Mouse (Mus musculus): ENCODE measurements at regions not wholly inside any gene's neighbourhood (a gene's known extent, or its start where the extent isn't known, plus 50 kb on each side); places are given as distances from the start of the nearest gene placed in this dataset.

- Histone ChIP-seq H3K4me3 (ENCODE audit: low read depth, low read length) (no peak overlapping the region), H3K4me1 (ENCODE audit: control insufficient read depth, insufficient read depth, low read length) (no peaks in the 10 kb centered on the region), H3K27ac (replicated peaks; ENCODE audit: low read depth, low read length) (no peak overlapping the region), H3K4me2 (ENCODE audit: low read depth, low read length) (no peak overlapping the region), H3K9me3 (ENCODE audit: control insufficient read depth, low read length) (no peaks in the 10 kb centered on the region), H3K9ac (ENCODE audit: low read depth, low read length) (no peak overlapping the region), H3K36me3 (ENCODE audit: control insufficient read depth, insufficient read depth, low read length) (no peaks in the 10 kb centered on the region), H3K27me3 (replicated peaks; ENCODE audit: control insufficient read depth, insufficient read depth, low read length) (no peaks in the 10 kb centered on the region)
- 90% methylated on average over 5 of the region's 5 CpGs for WGBS
- no peak for ATAC-seq (ENCODE audit: low read depth)
- DNase-seq (ENCODE audit: low spot score): no peak
Measured at GRCm38 (mm10) chr6:143474396-143474795, 307.4 kb downstream of the Etnk1 start.

- H3K4me1 ChIP-seq (ENCODE audit: control insufficient read depth, insufficient read depth, low read length): no peaks in the 10 kb centered on the region
- 75% methylated on average over 7 of the region's 7 CpGs for WGBS
- H3K4me3 ChIP-seq (ENCODE audit: low read depth, low read length): no peak overlapping the region
- DNase-seq (ENCODE audit: low spot score): no peak
- no peak overlapping the region for H3K4me2 ChIP-seq (ENCODE audit: low read depth, low read length)
- H3K9me3 ChIP-seq (ENCODE audit: control insufficient read depth, low read length): no peaks in the 10 kb centered on the region
- no peaks in the 10 kb centered on the region for H3K27me3 ChIP-seq (replicated peaks; ENCODE audit: control insufficient read depth, insufficient read depth, low read length)
- no peak overlapping the region for H3K9ac ChIP-seq (ENCODE audit: low read depth, low read length)
- no peaks in the 10 kb centered on the region for H3K36me3 ChIP-seq (ENCODE audit: control insufficient read depth, insufficient read depth, low read length)
- no peak for ATAC-seq (ENCODE audit: low read depth)
- H3K27ac ChIP-seq (replicated peaks; ENCODE audit: low read depth, low read length): no peak overlapping the region
Measured at GRCm38 (mm10) chr6:143475296-143475695, 308.3 kb downstream of the Etnk1 start.

- no peak overlapping the region for H3K4me3 ChIP-seq (ENCODE audit: low read depth, low read length)
- no peak overlapping the region for H3K9ac ChIP-seq (ENCODE audit: low read depth, low read length)
- no peak overlapping the region for H3K4me2 ChIP-seq (ENCODE audit: low read depth, low read length)
- H3K27me3 ChIP-seq (replicated peaks; ENCODE audit: control insufficient read depth, insufficient read depth, low read length): no peaks in the 10 kb centered on the region
- H3K4me1 ChIP-seq (ENCODE audit: control insufficient read depth, insufficient read depth, low read length): no peaks in the 10 kb centered on the region
- WGBS: 86% methylated on average over 2 of the region's 2 CpGs
- no peaks in the 10 kb centered on the region for H3K9me3 ChIP-seq (ENCODE audit: control insufficient read depth, low read length)
- H3K36me3 ChIP-seq (ENCODE audit: control insufficient read depth, insufficient read depth, low read length): no peaks in the 10 kb centered on the region
- DNase-seq (ENCODE audit: low spot score): no peak
- no peak for ATAC-seq (ENCODE audit: low read depth)
- H3K27ac ChIP-seq (replicated peaks; ENCODE audit: low read depth, low read length): no peak overlapping the region
Measured at GRCm38 (mm10) chr6:143477396-143477795, 310.4 kb downstream of the Etnk1 start.

GRCm38 (mm10) chr6:143479239-143479638 is 312.2 kb downstream of the Etnk1 start:
- H3K9me3 ChIP-seq (ENCODE audit: control insufficient read depth, low read length): no peaks in the 10 kb centered on the region
- H3K27me3 ChIP-seq (replicated peaks; ENCODE audit: control insufficient read depth, insufficient read depth, low read length): no peaks in the 10 kb centered on the region

GRCm38 (mm10) chr6:143479701-143480388 is 312.8 kb downstream of the Etnk1 start:
- H3K9me3 ChIP-seq (ENCODE audit: control insufficient read depth, low read length): no peaks in the 10 kb centered on the region
- DNase-seq (ENCODE audit: low spot score): peak; percentile 12
- H3K36me3 ChIP-seq (ENCODE audit: control insufficient read depth, insufficient read depth, low read length): no peaks in the 10 kb centered on the region
- H3K9ac ChIP-seq (ENCODE audit: low read depth, low read length): no peak overlapping the region
- no peaks in the 10 kb centered on the region for H3K27me3 ChIP-seq (replicated peaks; ENCODE audit: control insufficient read depth, insufficient read depth, low read length)
- no peak overlapping the region for H3K4me3 ChIP-seq (ENCODE audit: low read depth, low read length)
- H3K4me1 ChIP-seq (ENCODE audit: control insufficient read depth, insufficient read depth, low read length): no peaks in the 10 kb centered on the region
- H3K4me2 ChIP-seq (ENCODE audit: low read depth, low read length): no peak overlapping the region
- H3K27ac ChIP-seq (replicated peaks; ENCODE audit: low read depth, low read length): no peak overlapping the region
- no peak for ATAC-seq (ENCODE audit: low read depth)
- WGBS: 73% methylated on average over 6 of the region's 6 CpGs

More at GRCm38 (mm10) chr6:143479239-143479638, 312.2 kb downstream of the Etnk1 start:
- ATAC-seq (ENCODE audit: low read depth): no peak
- 49% methylated on average over 7 of the region's 7 CpGs for WGBS
- Histone ChIP-seq H3K36me3 (ENCODE audit: control insufficient read depth, insufficient read depth, low read length) (no peaks in the 10 kb centered on the region), H3K4me1 (ENCODE audit: control insufficient read depth, insufficient read depth, low read length) (no peaks in the 10 kb centered on the region), H3K27ac (replicated peaks; ENCODE audit: low read depth, low read length) (no peak overlapping the region), H3K4me2 (ENCODE audit: low read depth, low read length) (no peak overlapping the region), H3K4me3 (ENCODE audit: low read depth, low read length) (no peak overlapping the region), H3K9ac (ENCODE audit: low read depth, low read length) (no peak overlapping the region)
- DNase-seq (ENCODE audit: low spot score): no peak

GRCm38 (mm10) chr6:143482272-143482671 is 315.3 kb downstream of the Etnk1 start:
- WGBS: 78% methylated on average over 4 of the region's 4 CpGs
- no peak for DNase-seq (ENCODE audit: low spot score)

GRCm38 (mm10) chr6:143482868-143483267 is 315.8 kb downstream of the Etnk1 start:
- H3K27ac ChIP-seq (replicated peaks; ENCODE audit: low read depth, low read length): no peak overlapping the region
- H3K4me1 ChIP-seq (ENCODE audit: control insufficient read depth, insufficient read depth, low read length): no peaks in the 10 kb centered on the region
- no peak overlapping the region for H3K4me3 ChIP-seq (ENCODE audit: low read depth, low read length)
- H3K9me3 ChIP-seq (ENCODE audit: control insufficient read depth, low read length): no peaks in the 10 kb centered on the region
- ATAC-seq (ENCODE audit: low read depth) (no peak), DNase-seq (ENCODE audit: low spot score) (no peak)
- H3K4me2 ChIP-seq (ENCODE audit: low read depth, low read length): no peak overlapping the region
- H3K36me3 ChIP-seq (ENCODE audit: control insufficient read depth, insufficient read depth, low read length): no peaks in the 10 kb centered on the region
- H3K9ac ChIP-seq (ENCODE audit: low read depth, low read length): no peak overlapping the region
- H3K27me3 ChIP-seq (replicated peaks; ENCODE audit: control insufficient read depth, insufficient read depth, low read length): no peaks in the 10 kb centered on the region
- 89% methylated on average over 6 of the region's 6 CpGs for WGBS

More at GRCm38 (mm10) chr6:143482272-143482671, 315.3 kb downstream of the Etnk1 start:
- Histone ChIP-seq H3K4me2 (ENCODE audit: low read depth, low read length) (no peak overlapping the region), H3K4me1 (ENCODE audit: control insufficient read depth, insufficient read depth, low read length) (no peaks in the 10 kb centered on the region), H3K4me3 (ENCODE audit: low read depth, low read length) (no peak overlapping the region), H3K36me3 (ENCODE audit: control insufficient read depth, insufficient read depth, low read length) (no peaks in the 10 kb centered on the region), H3K27me3 (replicated peaks; ENCODE audit: control insufficient read depth, insufficient read depth, low read length) (no peaks in the 10 kb centered on the region), H3K9ac (ENCODE audit: low read depth, low read length) (no peak overlapping the region), H3K9me3 (ENCODE audit: control insufficient read depth, low read length) (no peaks in the 10 kb centered on the region), H3K27ac (replicated peaks; ENCODE audit: low read depth, low read length) (no peak overlapping the region)
- ATAC-seq (ENCODE audit: low read depth): no peak

- H3K4me3 ChIP-seq (ENCODE audit: low read depth, low read length): no peak overlapping the region
- H3K4me1 ChIP-seq (ENCODE audit: control insufficient read depth, insufficient read depth, low read length): no peaks in the 10 kb centered on the region
- DNase-seq (ENCODE audit: low spot score) (no peak), ATAC-seq (ENCODE audit: low read depth) (no peak)
- no peak overlapping the region for H3K9ac ChIP-seq (ENCODE audit: low read depth, low read length)
- H3K9me3 ChIP-seq (ENCODE audit: control insufficient read depth, low read length): no peaks in the 10 kb centered on the region
- H3K27me3 ChIP-seq (replicated peaks; ENCODE audit: control insufficient read depth, insufficient read depth, low read length): no peaks in the 10 kb centered on the region
- WGBS: 96% methylated on average over 6 of the region's 6 CpGs
- no peak overlapping the region for H3K27ac ChIP-seq (replicated peaks; ENCODE audit: low read depth, low read length)
- H3K36me3 ChIP-seq (ENCODE audit: control insufficient read depth, insufficient read depth, low read length): no peaks in the 10 kb centered on the region
- no peak overlapping the region for H3K4me2 ChIP-seq (ENCODE audit: low read depth, low read length)
Measured at GRCm38 (mm10) chr6:143484941-143485340, 317.9 kb downstream of the Etnk1 start.

GRCm38 (mm10) chr6:143487003-143487402 is 320.0 kb downstream of the Etnk1 start:
- Histone ChIP-seq H3K4me3 (ENCODE audit: low read depth, low read length) (no peak overlapping the region), H3K4me1 (ENCODE audit: control insufficient read depth, insufficient read depth, low read length) (no peaks in the 10 kb centered on the region), H3K27ac (replicated peaks; ENCODE audit: low read depth, low read length) (no peak overlapping the region), H3K9me3 (ENCODE audit: control insufficient read depth, low read length) (no peaks in the 10 kb centered on the region), H3K4me2 (ENCODE audit: low read depth, low read length) (no peak overlapping the region), H3K9ac (ENCODE audit: low read depth, low read length) (no peak overlapping the region), H3K27me3 (replicated peaks; ENCODE audit: control insufficient read depth, insufficient read depth, low read length) (no peaks in the 10 kb centered on the region), H3K36me3 (ENCODE audit: control insufficient read depth, insufficient read depth, low read length) (no peaks in the 10 kb centered on the region)
- ATAC-seq (ENCODE audit: low read depth) (no peak), DNase-seq (ENCODE audit: low spot score) (no peak)
- 81% methylated on average over 10 of the region's 10 CpGs for WGBS
